Mouse (Mus musculus) forebrain, embryonic 15.5 days (tissue): Measurements from ENCODE around the gene Pbx1. TPM values are rescaled to one million over a fixed set of nuclear protein-coding genes. Genes with fewer than 3 reads are reported as not detected.

Experiments
- ATAC-seq: fragments of 200-750 bp; cut with Nextera tagmentation; replicated peaks from 2 replicates; pipeline ENCODE4 v1.8.0; 2017; ENCODE audit warnings: mild to moderate bottlenecking, moderate TSS enrichment, moderate library complexity
- H3K27ac ChIP-seq: fragments of 300-500 bp; sonication (generic); replicated peaks from 2 replicates; pipeline ENCODE4 v1.5.1; 2015; ENCODE audit warnings: mild to moderate bottlenecking, inconsistent platforms
- H3K27me3 ChIP-seq: fragments of 300-500 bp; sonication (generic); 2 replicates; pipeline ENCODE4 v1.6.1; 2015; ENCODE audit warnings: inconsistent platforms
- H3K36me3 ChIP-seq: fragments of 300-500 bp; sonication (generic); 2 replicates; pipeline ENCODE4 v1.6.1; 2015; ENCODE audit warnings: mild to moderate bottlenecking, inconsistent platforms
- H3K4me1 ChIP-seq: fragments of 300-500 bp; sonication (generic); 2 replicates; pipeline ENCODE4 v1.6.1; 2015; ENCODE audit warnings: inconsistent platforms
- H3K4me2 ChIP-seq: fragments of 300-500 bp; sonication (generic); replicated peaks from 2 replicates; pipeline ENCODE4 v1.6.1; 2015; ENCODE audit warnings: mild to moderate bottlenecking, inconsistent platforms
- H3K4me3 ChIP-seq: fragments of 300-500 bp; sonication (generic); 2 replicates; pipeline ENCODE4 v1.5.1; 2015; ENCODE audit warnings: mild to moderate bottlenecking, inconsistent platforms
- H3K9ac ChIP-seq: fragments of 300-500 bp; sonication (generic); replicated peaks from 2 replicates; pipeline ENCODE4 v1.6.1; 2015; ENCODE audit warnings: mild to moderate bottlenecking, inconsistent platforms
- H3K9me3 ChIP-seq: fragments of 300-500 bp; sonication (generic); 2 replicates; pipeline ENCODE4 v1.6.1; 2016; ENCODE audit warnings: inconsistent platforms
- WGBS: fragments of 180-500 bp; shearing (Covaris S2); methylation state at CpG from one replicate; pipeline ENCODE4 v1.1.7; 2015; ENCODE audit warnings: mixed read lengths; 5-methylcytosine and 5-hydroxymethylcytosine counted together
- polyA plus RNA-seq: library from polyadenylated mRNA; unstranded; fragments of >200 nt; fragmentation: Nextera tagmentation; extraction: Ambion mirVana; gene quantifications from 2 replicates; pipeline ENCODE4 v1.2.1, GENCODE M21; 2015

Gene Pbx1
- polyA plus RNA-seq, 1 experiment from 2014 or later: 90.5 TPM

- Histone ChIP-seq H3K9ac (no peak overlapping the region), H3K4me2 (no peak overlapping the region), H3K36me3 (no peaks in the 10 kb centered on the region), H3K4me3 (no peak overlapping the region), H3K27ac (no peak overlapping the region), H3K27me3 (no peaks in the 10 kb centered on the region), H3K9me3 (no peaks in the 10 kb centered on the region), H3K4me1 (peaks cover 73% of the 10 kb centered on the region)
- no peak for ATAC-seq
- 91% methylated on average over 5 of the region's 5 CpGs for WGBS
These were observed 207.9 kb downstream of the Pbx1 start for GRCm38 (mm10) chr1:168224218-168224617.

- Histone ChIP-seq H3K9me3 (no peaks in the 10 kb centered on the region), H3K36me3 (no peaks in the 10 kb centered on the region), H3K4me3 (no peak overlapping the region), H3K4me1 (peaks cover 78% of the 10 kb centered on the region), H3K27me3 (no peaks in the 10 kb centered on the region), H3K9ac (no peak overlapping the region), H3K27ac (no peak overlapping the region), H3K4me2 (no peak overlapping the region)
- 94% methylated on average over 7 of the region's 7 CpGs for WGBS
- no peak for ATAC-seq
These were observed 209.3 kb downstream of the Pbx1 start for GRCm38 (mm10) chr1:168222794-168223193.

- Histone ChIP-seq H3K4me2 (peak overlapping the region; percentile 36), H3K27me3 (no peaks in the 10 kb centered on the region), H3K4me1 (peaks cover 80% of the 10 kb centered on the region), H3K27ac (peak overlapping the region; percentile 84), H3K4me3 (peak overlapping the region; percentile 10), H3K9me3 (no peaks in the 10 kb centered on the region), H3K9ac (0 out of 2 replicates have a peak overlapping the region, but pooled peaks have one; percentile 14), H3K36me3 (no peaks in the 10 kb centered on the region)
- 26% methylated on average over 14 of the region's 14 CpGs for WGBS
- peak; percentile 45 for ATAC-seq
These were observed 211.0 kb downstream of the Pbx1 start for GRCm38 (mm10) chr1:168221071-168221521.

- Histone ChIP-seq H3K4me2 (peak overlapping the region; percentile 10; the same call in 1 of the 2 replicates), H3K4me1 (peaks cover 75% of the 10 kb centered on the region), H3K27ac (peak overlapping the region; percentile 72), H3K27me3 (no peaks in the 10 kb centered on the region), H3K9me3 (no peaks in the 10 kb centered on the region), H3K36me3 (no peaks in the 10 kb centered on the region), H3K9ac (no peak overlapping the region; the same call in 1 of the 2 replicates), H3K4me3 (no peak overlapping the region)
- peak; percentile 33 for ATAC-seq
- 17% methylated on average over 17 of the region's 17 CpGs for WGBS
These were observed 215.9 kb downstream of the Pbx1 start for GRCm38 (mm10) chr1:168215896-168216747.

- Histone ChIP-seq H3K4me1 (peaks cover 68% of the 10 kb centered on the region), H3K27me3 (no peaks in the 10 kb centered on the region), H3K4me3 (no peak overlapping the region), H3K27ac (peak overlapping the region; percentile 72; the same call in 1 of the 2 replicates), H3K36me3 (no peaks in the 10 kb centered on the region), H3K9ac (no peak overlapping the region), H3K4me2 (no peak overlapping the region), H3K9me3 (no peaks in the 10 kb centered on the region)
- 40% methylated on average over 6 of the region's 6 CpGs for WGBS
- ATAC-seq: no peak
These were observed 216.6 kb downstream of the Pbx1 start for GRCm38 (mm10) chr1:168215468-168215867.

GRCm38 (mm10) chr1:168214040-168214443 is 218.0 kb downstream of the Pbx1 start:
- Histone ChIP-seq H3K4me1 (peaks cover 54% of the 10 kb centered on the region), H3K9ac (no peak overlapping the region), H3K27ac (peak overlapping the region; percentile 72), H3K9me3 (no peaks in the 10 kb centered on the region), H3K36me3 (peaks cover 4% of the 10 kb centered on the region), H3K27me3 (no peaks in the 10 kb centered on the region), H3K4me3 (no peak overlapping the region), H3K4me2 (peak overlapping the region; percentile 6; the same call in 1 of the 2 replicates)
- peak; percentile 87 for ATAC-seq
- 3% methylated on average over 5 of the region's 5 CpGs for WGBS

- Histone ChIP-seq H3K4me3 (no peak overlapping the region), H3K4me2 (no peak overlapping the region; the same call in 1 of the 2 replicates), H3K27ac (peak overlapping the region; percentile 32), H3K9me3 (no peaks in the 10 kb centered on the region), H3K4me1 (peaks cover 54% of the 10 kb centered on the region), H3K27me3 (no peaks in the 10 kb centered on the region), H3K9ac (no peak overlapping the region), H3K36me3 (peaks cover 9% of the 10 kb centered on the region)
- WGBS: 11% methylated on average over 3 of the region's 3 CpGs
- no peak for ATAC-seq
These were observed 218.5 kb downstream of the Pbx1 start for GRCm38 (mm10) chr1:168213595-168213994.

GRCm38 (mm10) chr1:168210401-168210800 is 221.7 kb downstream of the Pbx1 start:
- Histone ChIP-seq H3K27ac (no peak overlapping the region), H3K9me3 (no peaks in the 10 kb centered on the region), H3K4me2 (no peak overlapping the region), H3K9ac (no peak overlapping the region), H3K27me3 (no peaks in the 10 kb centered on the region), H3K36me3 (peaks cover 16% of the 10 kb centered on the region), H3K4me3 (no peak overlapping the region), H3K4me1 (peaks cover 24% of the 10 kb centered on the region)
- WGBS: over 99% methylated on average over 5 of the region's 5 CpGs
- ATAC-seq: no peak

- no peak for ATAC-seq
- Histone ChIP-seq H3K27me3 (no peaks in the 10 kb centered on the region), H3K4me1 (peaks cover 19% of the 10 kb centered on the region), H3K9ac (no peak overlapping the region), H3K4me2 (no peak overlapping the region), H3K9me3 (no peaks in the 10 kb centered on the region), H3K4me3 (no peak overlapping the region), H3K36me3 (peaks cover 36% of the 10 kb centered on the region), H3K27ac (no peak overlapping the region)
- 66% methylated on average over 13 of the region's 13 CpGs for WGBS
These were observed 231.4 kb downstream of the Pbx1 start for GRCm38 (mm10) chr1:168200570-168201156.

- Histone ChIP-seq H3K9ac (no peak overlapping the region), H3K36me3 (peaks cover 50% of the 10 kb centered on the region), H3K4me2 (no peak overlapping the region), H3K4me1 (peaks cover 19% of the 10 kb centered on the region), H3K9me3 (no peaks in the 10 kb centered on the region), H3K4me3 (no peak overlapping the region), H3K27ac (0 out of 2 replicates have a peak overlapping the region, but pooled peaks have one; percentile 11), H3K27me3 (no peaks in the 10 kb centered on the region)
- WGBS: 88% methylated on average over 5 of the region's 5 CpGs
- ATAC-seq: no peak
These were observed 233.8 kb downstream of the Pbx1 start for GRCm38 (mm10) chr1:168198276-168198675.

GRCm38 (mm10) chr1:168197908-168198258 is 234.2 kb downstream of the Pbx1 start:
- H3K36me3 ChIP-seq: peaks cover 47% of the 10 kb centered on the region
- H3K4me2 ChIP-seq: no peak overlapping the region
- no peak overlapping the region for H3K4me3 ChIP-seq
- WGBS: 89% methylated on average over 3 of the region's 3 CpGs
- H3K27ac ChIP-seq: no peak overlapping the region
- H3K27me3 ChIP-seq: no peaks in the 10 kb centered on the region
- no peaks in the 10 kb centered on the region for H3K9me3 ChIP-seq
- no peak for ATAC-seq
- no peak overlapping the region for H3K9ac ChIP-seq
- peaks cover 19% of the 10 kb centered on the region for H3K4me1 ChIP-seq

GRCm38 (mm10) chr1:168197195-168197907 is 234.7 kb downstream of the Pbx1 start:
- H3K4me3 ChIP-seq: no peak overlapping the region
- WGBS: 74% methylated on average over 6 of the region's 6 CpGs
- peaks cover 19% of the 10 kb centered on the region for H3K4me1 ChIP-seq
- no peak overlapping the region for H3K4me2 ChIP-seq
- no peak overlapping the region for H3K27ac ChIP-seq
- no peak for ATAC-seq
- no peaks in the 10 kb centered on the region for H3K27me3 ChIP-seq
- no peak overlapping the region for H3K9ac ChIP-seq
- H3K9me3 ChIP-seq: no peaks in the 10 kb centered on the region
- H3K36me3 ChIP-seq: peaks cover 46% of the 10 kb centered on the region
